Mouse (Mus musculus): Measurements from ENCODE around the gene Pom121l2. TPM values are rescaled to one million over a fixed set of nuclear protein-coding genes. Genes with fewer than 3 reads are reported as not detected.
"Not testable (repeated sequence)": the region's sequence is repeated elsewhere in the genome, so short reads cannot be mapped to it uniquely, and the experiment has no call there.

Pom121l2 gene
- total RNA-seq, 1 experiment = 0.31 TPM

DNA sequence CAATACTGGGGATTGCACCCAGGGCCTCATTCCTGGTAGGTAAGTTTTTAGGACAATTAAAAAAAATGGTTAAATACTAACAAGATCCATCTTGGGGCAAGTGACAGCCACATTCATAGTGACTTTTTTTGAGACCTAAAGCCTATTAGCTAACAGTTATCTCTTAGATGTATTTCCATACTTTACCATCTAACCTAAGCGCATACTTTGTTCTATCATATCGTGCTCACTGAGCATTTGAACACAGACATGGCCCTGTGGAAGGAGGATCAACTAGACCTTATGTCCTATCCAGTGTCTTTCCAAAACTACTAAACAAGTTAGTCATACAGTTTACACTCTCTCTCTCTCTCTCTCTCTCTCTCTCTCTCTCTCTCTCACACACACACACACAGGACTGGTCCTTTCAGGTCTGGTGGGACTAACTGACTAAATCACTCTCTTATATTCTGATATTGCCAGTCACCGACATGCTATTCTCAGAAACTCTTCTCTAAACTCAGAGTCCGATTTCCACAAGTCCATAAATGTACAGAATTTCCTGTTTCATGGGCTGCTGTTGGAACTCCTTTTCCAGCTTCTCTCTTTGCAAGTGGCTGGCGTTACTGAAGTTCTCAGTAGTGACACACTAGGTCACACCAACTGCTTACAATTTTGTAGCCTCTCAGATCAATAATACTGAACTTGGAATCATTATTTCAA, 52.9 kb downstream of the Pom121l2 start:
- in situ Hi-C loops (cut with MboI; ENCODE audit: low sequenced_read_pairs in 2 of 2, unreplicated experiment in 2 of 2) = loop anchor here (10.0 to 25.0 kb wide), 8 partner anchors 297 to 1728 kb away; partner anchors contain the start of genes Hist1h4j (in 2 of the 2), Abt1 (in 1 of the 2), Hist1h1a (in 1 of the 2) and Hist1h1d (in 1 of the 2)
- Histone ChIP-seq H3K4me3 (ENCODE audit: insufficient read depth in 1 of 2, low read depth in 1 of 2, low read length in 2 of 2, poor library complexity in 1 of 2, severe bottlenecking in 1 of 2) (peak overlapping the region; percentile 67 to 74), H3K9ac (ENCODE audit: insufficient read depth, low read depth, low read length, poor library complexity, severe bottlenecking) (peak overlapping the region; percentile 61; the same call in 1 of the 2 replicates), H3K27ac (ENCODE audit: insufficient read depth, low read depth, low read length, poor library complexity, severe bottlenecking) (no peak overlapping the region; the same call in 1 of the 2 replicates), H3K36me3 (ENCODE audit: control insufficient read depth, insufficient read depth, low read length, poor library complexity, severe bottlenecking) (no peaks in the 10 kb centered on the region), H3K4me1 (ENCODE audit: control insufficient read depth in 2 of 2, insufficient read depth in 2 of 2, low read length in 2 of 2, poor library complexity in 1 of 2) (peaks cover 0 to 10% of the 10 kb centered on the region in 2 experiments; a peak in 1 of 4 replicates), H3K9me3 (ENCODE audit: control insufficient read depth, insufficient read depth, low read depth, low read length) (no peaks in the 10 kb centered on the region)
- DNase-seq (ENCODE audit: low read depth, low spot score) = no peak
- TF ChIP-seq MAFK (IDR thresholded peaks at IDR 0.05; ENCODE audit: insufficient read depth, low read depth, low read length) = no peak
- TF ChIP-seq HCFC1 (IDR thresholded peaks at IDR 0.05; ENCODE audit: borderline replicate concordance, insufficient read depth, low read length) = no peak
- TF ChIP-seq ZC3H11A (IDR thresholded peaks at IDR 0.05; ENCODE audit: borderline replicate concordance, low read depth, low read length) = no peak
- TF ChIP-seq ZNF384 (IDR thresholded peaks at IDR 0.05; ENCODE audit: low read depth, low read length) = no peak
- no peak for TF ChIP-seq CHD2 (IDR thresholded peaks at IDR 0.05; ENCODE audit: low read depth, low read length)

GRCm38 (mm10) chr13:22034443-22035266, 53.7 kb downstream of the Pom121l2 start:
- peaks cover 0 to 10% of the 10 kb centered on the region in 2 experiments; a peak in 1 of 4 replicates for H3K4me1 ChIP-seq (ENCODE audit: control insufficient read depth in 2 of 2, insufficient read depth in 2 of 2, low read length in 2 of 2, poor library complexity in 1 of 2)
- H3K9ac ChIP-seq (ENCODE audit: insufficient read depth, low read depth, low read length, poor library complexity, severe bottlenecking) = peak overlapping the region; percentile 90
- no peak for DNase-seq (ENCODE audit: low read depth, low spot score)
- TF ChIP-seq ZNF384 (IDR thresholded peaks at IDR 0.05; ENCODE audit: low read depth, low read length) = no peak
- TF ChIP-seq HCFC1 (IDR thresholded peaks at IDR 0.05; ENCODE audit: borderline replicate concordance, insufficient read depth, low read length) = no peak
- no peak for TF ChIP-seq CHD2 (IDR thresholded peaks at IDR 0.05; ENCODE audit: low read depth, low read length)
- no peak for TF ChIP-seq ZC3H11A (IDR thresholded peaks at IDR 0.05; ENCODE audit: borderline replicate concordance, low read depth, low read length)
- TF ChIP-seq MAFK (IDR thresholded peaks at IDR 0.05; ENCODE audit: insufficient read depth, low read depth, low read length) = no peak
- no peaks in the 10 kb centered on the region for H3K36me3 ChIP-seq (ENCODE audit: control insufficient read depth, insufficient read depth, low read length, poor library complexity, severe bottlenecking)
- in situ Hi-C loops (cut with MboI; ENCODE audit: low sequenced_read_pairs in 2 of 2, unreplicated experiment in 2 of 2) = loop anchor here (10.0 to 25.0 kb wide), 8 partner anchors 297 to 1728 kb away; partner anchors contain the start of genes Hist1h4j (in 2 of the 2), Abt1 (in 1 of the 2), Hist1h1a (in 1 of the 2) and Hist1h1d (in 1 of the 2)
- no peaks in the 10 kb centered on the region for H3K9me3 ChIP-seq (ENCODE audit: control insufficient read depth, insufficient read depth, low read depth, low read length)
- peak overlapping the region; percentile 89 for H3K27ac ChIP-seq (ENCODE audit: insufficient read depth, low read depth, low read length, poor library complexity, severe bottlenecking)
- peak overlapping the region; percentile 67 to 74 for H3K4me3 ChIP-seq (ENCODE audit: insufficient read depth in 1 of 2, low read depth in 1 of 2, low read length in 2 of 2, poor library complexity in 1 of 2, severe bottlenecking in 1 of 2)

GRCm38 (mm10) chr13:22035267-22036148, 54.5 kb downstream of the Pom121l2 start, which contains the start of the genes Hist1h2ah and Hist1h2bk:
Gene Hist1h2ah (minus strand): TSS chr13:22035568.
Gene Hist1h2bk (plus strand): TSS chr13:22035870.
- peak within 1 kb of the TSS; percentile 90 for H3K9ac ChIP-seq (ENCODE audit: insufficient read depth, low read depth, low read length, poor library complexity, severe bottlenecking)
- not testable (repeated sequence) for H3K36me3 ChIP-seq (ENCODE audit: control insufficient read depth, insufficient read depth, low read length, poor library complexity, severe bottlenecking); H3K9me3 ChIP-seq (ENCODE audit: control insufficient read depth, insufficient read depth, low read depth, low read length)
- peak within 1 kb of the TSS; percentile 89 for H3K27ac ChIP-seq (ENCODE audit: insufficient read depth, low read depth, low read length, poor library complexity, severe bottlenecking)
- in situ Hi-C loops (cut with MboI; ENCODE audit: low sequenced_read_pairs in 2 of 2, unreplicated experiment in 2 of 2) = loop anchor here (10.0 to 25.0 kb wide), 8 partner anchors 298 to 1727 kb away; partner anchors contain the start of genes Hist1h4j (in 2 of the 2), Abt1 (in 1 of the 2), Hist1h1a (in 1 of the 2) and Hist1h1d (in 1 of the 2)
- H3K4me1 ChIP-seq (ENCODE audit: control insufficient read depth in 2 of 2, insufficient read depth in 2 of 2, low read length in 2 of 2, poor library complexity in 1 of 2) = peaks cover 0 to 10% of the 10 kb centered on the region in 2 experiments; a peak in 1 of 4 replicates
- H3K4me3 ChIP-seq (ENCODE audit: insufficient read depth in 1 of 2, low read depth in 1 of 2, low read length in 2 of 2, poor library complexity in 1 of 2, severe bottlenecking in 1 of 2) = peak within 1 kb of the TSS; percentile 67 to 74
- peak; percentile 95 for DNase-seq (ENCODE audit: low read depth, low spot score)
